Mouse (Mus musculus): Measurements from ENCODE around the gene Pdzd7. TPM values are rescaled to one million over a fixed set of nuclear protein-coding genes. Genes with fewer than 3 reads are reported as not detected.

The Pdzd7 gene
- 0.43 and 0.80 TPM in 2 replicates for polyA plus RNA-seq (2015; fragmentation: Nextera tagmentation; extraction: Ambion mirVana)

DNA sequence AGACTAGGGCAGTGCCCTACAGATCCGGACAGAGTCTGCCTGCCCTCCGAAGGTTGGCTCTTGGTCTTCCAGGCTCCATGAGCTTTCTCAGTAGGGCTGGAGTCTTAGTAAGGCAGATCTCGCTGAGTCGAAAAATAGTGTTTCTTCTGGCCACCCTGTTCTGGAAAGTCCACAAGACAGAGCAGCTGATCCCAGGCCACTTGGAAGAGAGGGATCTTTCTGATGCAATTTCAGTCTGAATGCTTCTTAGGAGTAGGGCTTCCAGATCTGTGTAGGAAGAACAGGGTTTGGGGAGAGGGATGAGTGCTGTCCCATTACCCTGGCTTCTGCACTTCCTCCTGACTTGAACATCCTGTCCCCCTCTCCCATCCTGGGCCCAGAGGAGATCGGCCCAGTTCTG, at the start of gene Pdzd7:
Gene Pdzd7, minus strand, starts transcription at position 67 of the 400 bp plus-strand sequence.
- WGBS = 65% methylated on average over 5 of the region's 5 CpGs
- H3K9me3 ChIP-seq (replicated peaks; ENCODE audit: low read length) = no peaks in the 10 kb centered on the region
- no peak within 1 kb of the TSS for H3K9ac ChIP-seq (ENCODE audit: low read depth, low read length)
- DNase-seq (ENCODE audit: low spot score) = no peak
- no peak within 1 kb of the TSS for H3K27ac ChIP-seq
- ATAC-seq (replicated peaks; ENCODE audit: low FRiP score, low read depth) = no peak
- TF ChIP-seq CTCF (IDR thresholded peaks at IDR 0.05; ENCODE audit: low read depth) = no peak
- H3K4me1 ChIP-seq (replicated peaks; ENCODE audit: insufficient read depth, low read length) = peaks cover 14% of the 10 kb centered on the region
- H3K4me3 ChIP-seq (replicated peaks; ENCODE audit: low read depth, low read length) = peak within 1 kb of the TSS; percentile 52
- H3K4me2 ChIP-seq (ENCODE audit: low read length) = peak within 1 kb of the TSS; percentile 91
- H3K27me3 ChIP-seq (ENCODE audit: insufficient read depth, low read length) = 0 out of 2 replicates have a peak, but pooled peaks cover 4% of the 10 kb centered on the region
- 0 out of 2 replicates have a peak, but pooled peaks cover 6% of the 10 kb centered on the region for H3K36me3 ChIP-seq (ENCODE audit: insufficient read depth, low read length)

- WGBS = 18% methylated on average over 11 of the region's 11 CpGs
- Histone ChIP-seq H3K27ac (no peak overlapping the region), H3K27me3 (ENCODE audit: insufficient read depth, low read length) (peaks cover 26% of the 10 kb centered on the region), H3K9ac (ENCODE audit: low read depth, low read length) (no peak overlapping the region), H3K4me2 (ENCODE audit: low read length) (no peak overlapping the region), H3K36me3 (ENCODE audit: insufficient read depth, low read length) (no peaks in the 10 kb centered on the region), H3K9me3 (replicated peaks; ENCODE audit: low read length) (no peaks in the 10 kb centered on the region), H3K4me3 (replicated peaks; ENCODE audit: low read depth, low read length) (no peak overlapping the region), H3K4me1 (replicated peaks; ENCODE audit: insufficient read depth, low read length) (peaks cover 14% of the 10 kb centered on the region)
- ATAC-seq (replicated peaks; ENCODE audit: low FRiP score, low read depth) (no peak), DNase-seq (ENCODE audit: low spot score) (peak; percentile 72)
- peak; percentile 63 for TF ChIP-seq CTCF (IDR thresholded peaks at IDR 0.05; ENCODE audit: low read depth)
Observed at GRCm38 (mm10) chr19:45081841-45082550, 36.5 kb upstream of the Pdzd7 start.

GRCm38 (mm10) chr19:45081279-45081678, 35.8 kb upstream of the Pdzd7 start:
- no peak overlapping the region for H3K27ac ChIP-seq
- peaks cover 29% of the 10 kb centered on the region for H3K27me3 ChIP-seq (ENCODE audit: insufficient read depth, low read length)
- H3K9me3 ChIP-seq (replicated peaks; ENCODE audit: low read length) = no peaks in the 10 kb centered on the region
- peak overlapping the region; percentile 73 for H3K4me2 ChIP-seq (ENCODE audit: low read length)
- TF ChIP-seq CTCF (IDR thresholded peaks at IDR 0.05; ENCODE audit: low read depth) = peak; percentile 92
- peaks cover 22% of the 10 kb centered on the region for H3K4me1 ChIP-seq (replicated peaks; ENCODE audit: insufficient read depth, low read length)
- WGBS = under 1% methylated on average over 5 of the region's 5 CpGs
- H3K36me3 ChIP-seq (ENCODE audit: insufficient read depth, low read length) = no peaks in the 10 kb centered on the region
- ATAC-seq (replicated peaks; ENCODE audit: low FRiP score, low read depth) (no peak), DNase-seq (ENCODE audit: low spot score) (peak; percentile 88)
- H3K4me3 ChIP-seq (replicated peaks; ENCODE audit: low read depth, low read length) = peak overlapping the region; percentile 34; the same call in 1 of the 2 replicates
- H3K9ac ChIP-seq (ENCODE audit: low read depth, low read length) = no peak overlapping the region

GRCm38 (mm10) chr19:45080711-45081110, 35.2 kb upstream of the Pdzd7 start:
- Histone ChIP-seq H3K9me3 (replicated peaks; ENCODE audit: low read length) (no peaks in the 10 kb centered on the region), H3K36me3 (ENCODE audit: insufficient read depth, low read length) (no peaks in the 10 kb centered on the region), H3K27me3 (ENCODE audit: insufficient read depth, low read length) (peaks cover 30% of the 10 kb centered on the region), H3K4me2 (ENCODE audit: low read length) (peak overlapping the region; percentile 73), H3K27ac (no peak overlapping the region), H3K4me1 (replicated peaks; ENCODE audit: insufficient read depth, low read length) (peaks cover 23% of the 10 kb centered on the region), H3K9ac (ENCODE audit: low read depth, low read length) (peak overlapping the region; percentile 32; the same call in 1 of the 2 replicates), H3K4me3 (replicated peaks; ENCODE audit: low read depth, low read length) (peak overlapping the region; percentile 34)
- TF ChIP-seq CTCF (IDR thresholded peaks at IDR 0.05; ENCODE audit: low read depth) = no peak
- ATAC-seq (replicated peaks; ENCODE audit: low FRiP score, low read depth) = no peak
- WGBS = 3% methylated on average over 17 of the region's 17 CpGs
- DNase-seq (ENCODE audit: low spot score) = no peak

DNA sequence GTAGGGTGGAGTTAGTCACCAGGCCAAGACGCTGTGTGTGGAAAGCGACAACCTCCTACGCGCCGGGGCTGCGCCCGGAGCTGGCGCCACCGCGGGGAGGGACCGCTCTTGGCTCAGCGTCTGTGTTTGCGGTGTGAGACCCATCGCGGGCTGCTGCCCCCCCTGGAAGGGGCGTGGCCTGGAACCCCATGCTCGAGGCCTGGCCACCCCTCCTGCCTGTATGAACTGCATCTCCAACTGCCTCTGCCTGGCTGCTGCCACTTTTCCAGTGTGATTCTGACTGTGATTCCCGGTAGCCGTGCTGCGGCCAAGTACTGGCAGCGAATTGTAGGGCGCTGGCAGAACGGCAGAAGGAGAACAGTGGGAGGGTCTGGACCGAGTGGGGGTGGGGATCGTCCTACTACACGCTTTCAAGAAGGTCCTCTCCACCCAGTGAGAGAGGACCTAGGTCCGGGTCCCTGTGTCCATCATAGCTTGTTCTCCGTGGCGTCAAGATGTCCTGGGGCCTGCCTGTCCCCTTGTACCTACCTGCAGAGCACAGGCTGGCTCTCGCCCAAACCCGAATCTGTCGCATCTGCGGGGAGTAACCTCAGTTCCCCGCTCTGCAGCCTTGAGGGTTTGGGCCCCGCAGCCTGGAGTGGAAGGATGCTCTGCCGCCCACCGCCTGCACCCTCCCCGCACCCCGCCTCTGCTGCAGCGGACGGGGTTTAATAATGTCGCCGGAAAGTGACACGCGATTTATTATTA, 34.4 kb upstream of the Pdzd7 start:
- Histone ChIP-seq H3K4me3 (replicated peaks; ENCODE audit: low read depth, low read length) (peak overlapping the region; percentile 34), H3K9me3 (replicated peaks; ENCODE audit: low read length) (no peaks in the 10 kb centered on the region), H3K36me3 (ENCODE audit: insufficient read depth, low read length) (no peaks in the 10 kb centered on the region), H3K27me3 (ENCODE audit: insufficient read depth, low read length) (peaks cover 30% of the 10 kb centered on the region), H3K4me2 (ENCODE audit: low read length) (peak overlapping the region; percentile 73), H3K9ac (ENCODE audit: low read depth, low read length) (peak overlapping the region; percentile 32; the same call in 1 of the 2 replicates), H3K4me1 (replicated peaks; ENCODE audit: insufficient read depth, low read length) (peaks cover 23% of the 10 kb centered on the region), H3K27ac (peak overlapping the region; percentile 61)
- TF ChIP-seq CTCF (IDR thresholded peaks at IDR 0.05; ENCODE audit: low read depth) = 0 out of 2 replicates have a peak, but pooled peaks have one; percentile 17
- 1% methylated on average over 45 of the region's 45 CpGs for whole genome bisulfite sequencing
- DNase-seq (ENCODE audit: low spot score) (peak; percentile 79), ATAC-seq (replicated peaks; ENCODE audit: low FRiP score, low read depth) (peak; percentile 5; the same call in 1 of the 2 replicates)
